Mouse (Mus musculus) intestine, embryonic 15.5 days (tissue): ENCODE data around the gene Zpbp2. TPM values are rescaled to one million over a fixed set of nuclear protein-coding genes. Genes with fewer than 3 reads are reported as not detected.
"Not testable (repeated sequence)": the region's sequence is repeated elsewhere in the genome, so short reads cannot be mapped to it uniquely, and the experiment has no call there.

Source experiments
- ATAC-seq: fragments of 200-750 bp; cut with Nextera tagmentation; 2 replicates; pipeline ENCODE4 v1.8.0; 2017; ENCODE audit warnings: moderate TSS enrichment, moderate library complexity
- H3K27ac ChIP-seq: fragments of 300-500 bp; sonication (generic); 2 replicates; pipeline ENCODE4 v1.5.1; 2015; ENCODE audit warnings: mild to moderate bottlenecking, inconsistent platforms
- H3K27me3 ChIP-seq: fragments of 300-500 bp; sonication (generic); replicated peaks from 2 replicates; pipeline ENCODE4 v1.6.1; 2015; ENCODE audit warnings: inconsistent platforms
- H3K36me3 ChIP-seq: fragments of 300-500 bp; sonication (generic); 2 replicates; pipeline ENCODE4 v1.6.1; 2015; ENCODE audit warnings: inconsistent platforms
- H3K4me1 ChIP-seq: fragments of 300-500 bp; sonication (generic); replicated peaks from 2 replicates; pipeline ENCODE4 v1.6.1; 2015; ENCODE audit warnings: inconsistent platforms
- H3K4me2 ChIP-seq: fragments of 300-500 bp; sonication (generic); replicated peaks from 2 replicates; pipeline ENCODE4 v1.6.1; 2015; ENCODE audit warnings: mild to moderate bottlenecking, inconsistent platforms
- H3K4me3 ChIP-seq: fragments of 300-500 bp; sonication (generic); replicated peaks from 2 replicates; pipeline ENCODE4 v1.5.1; 2015; ENCODE audit warnings: inconsistent platforms
- H3K9ac ChIP-seq: fragments of 300-500 bp; sonication (generic); 2 replicates; pipeline ENCODE4 v1.6.1; 2015; ENCODE audit warnings: inconsistent platforms
- H3K9me3 ChIP-seq: fragments of 300-500 bp; sonication (generic); 2 replicates; pipeline ENCODE4 v1.6.1; 2016; ENCODE audit warnings: inconsistent platforms
- WGBS: fragments of 180-500 bp; shearing (Covaris S2); methylation state at CpG from one replicate; pipeline ENCODE4 v1.1.7; 2015; 5-methylcytosine and 5-hydroxymethylcytosine counted together
- polyA plus RNA-seq: library from polyadenylated mRNA; unstranded; fragments of >200 nt; fragmentation: Nextera tagmentation; extraction: Ambion mirVana; gene quantifications from 2 replicates; pipeline ENCODE4 v1.2.1, GENCODE M21; 2015

The Zpbp2 gene
- polyA plus RNA-seq, 1 experiment from 2014 or later, result 0.60 TPM

DNA sequence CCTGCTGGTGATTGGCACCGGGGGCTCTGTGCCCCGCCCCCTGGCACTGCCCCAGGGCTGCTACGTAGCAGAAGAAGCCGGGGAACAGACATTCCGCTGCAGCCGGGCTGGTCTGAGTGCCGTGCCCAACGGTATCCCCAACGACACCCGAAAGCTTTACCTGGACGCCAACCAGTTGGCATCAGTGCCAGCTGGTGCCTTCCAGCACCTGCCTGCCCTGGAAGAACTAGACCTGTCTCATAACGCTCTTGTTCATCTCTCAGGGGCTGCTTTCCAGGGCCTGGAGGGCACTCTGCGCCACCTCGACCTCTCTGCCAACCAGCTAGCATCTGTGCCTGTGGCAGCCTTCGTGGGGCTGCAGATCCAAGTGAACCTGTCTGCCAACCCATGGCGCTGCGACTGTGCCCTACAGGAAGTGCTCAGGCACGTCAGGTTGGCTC is 48.0 kb downstream of the Zpbp2 start:
- no peak for ATAC-seq
- Histone ChIP-seq H3K4me2 (no peak overlapping the region), H3K36me3 (no peaks in the 10 kb centered on the region), H3K4me3 (no peak overlapping the region), H3K27me3 (peaks cover 12% of the 10 kb centered on the region), H3K9ac (no peak overlapping the region), H3K27ac (no peak overlapping the region), H3K4me1 (peaks cover 11% of the 10 kb centered on the region; the same call in 1 of the 2 replicates), H3K9me3 (no peaks in the 10 kb centered on the region)
- WGBS, result 67% methylated on average over 18 of the region's 18 CpGs

DNA sequence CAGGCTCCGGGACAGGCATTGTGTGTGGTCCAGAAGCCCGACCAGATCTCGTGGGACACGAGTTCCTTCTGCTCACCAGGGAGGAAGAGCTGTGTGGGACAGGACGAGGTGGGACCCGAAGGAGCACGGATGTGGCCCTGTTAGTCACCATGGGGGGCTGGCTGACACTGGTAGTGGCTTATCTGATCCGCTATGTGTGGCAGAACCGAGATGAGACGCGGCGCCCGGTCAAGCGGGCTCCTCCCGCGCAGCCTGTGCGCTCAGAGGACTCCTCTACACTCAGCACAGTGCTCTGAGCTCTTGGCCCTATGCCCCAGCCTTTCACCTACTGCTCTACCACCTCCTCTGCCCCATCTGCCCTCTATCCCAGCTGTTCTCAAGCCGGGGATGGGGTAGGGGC is 48.4 kb downstream of the Zpbp2 start:
- no peak overlapping the region for H3K4me2 ChIP-seq
- H3K9ac ChIP-seq, result no peak overlapping the region
- H3K36me3 ChIP-seq, result no peaks in the 10 kb centered on the region
- H3K9me3 ChIP-seq, result no peaks in the 10 kb centered on the region
- peaks cover 11% of the 10 kb centered on the region; the same call in 1 of the 2 replicates for H3K4me1 ChIP-seq
- no peak overlapping the region for H3K27ac ChIP-seq
- no peak for ATAC-seq
- peaks cover 12% of the 10 kb centered on the region for H3K27me3 ChIP-seq
- H3K4me3 ChIP-seq, result no peak overlapping the region
- WGBS, result 35% methylated on average over 18 of the region's 18 CpGs

DNA sequence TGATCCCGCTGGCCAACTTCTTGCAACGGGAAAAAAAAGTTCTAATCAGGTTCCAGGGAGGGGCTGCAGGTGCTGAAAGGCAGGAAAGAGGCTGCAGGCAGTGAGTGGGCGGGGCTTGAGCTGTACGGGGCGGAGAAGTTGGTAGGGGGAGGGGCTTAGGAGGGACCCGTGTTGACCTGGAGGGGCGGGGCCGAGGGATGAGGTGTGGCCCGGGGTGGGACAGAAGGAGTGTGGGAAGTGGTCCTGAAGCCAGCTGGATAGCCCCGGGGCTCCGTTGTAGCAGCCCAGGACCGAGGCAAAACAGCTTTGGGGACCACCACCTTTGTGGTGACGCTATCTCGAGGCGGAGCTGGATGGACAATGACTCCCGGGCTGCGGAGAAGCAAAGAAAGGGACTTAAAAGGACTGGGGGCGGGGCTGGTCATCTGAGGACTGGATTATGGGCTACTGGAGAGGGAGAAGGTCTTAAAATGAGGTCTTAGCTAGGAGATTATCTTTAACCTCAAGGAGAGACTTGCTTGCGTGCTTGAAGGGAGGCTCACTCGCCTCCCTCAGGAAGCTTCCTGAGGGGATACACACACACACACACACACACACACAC is 51.3 kb downstream of the Zpbp2 start:
- Histone ChIP-seq H3K4me1 (peaks cover 11% of the 10 kb centered on the region; the same call in 1 of the 2 replicates), H3K27ac (no peak overlapping the region), H3K4me3 (peak overlapping the region; percentile 40), H3K9ac (0 out of 2 replicates have a peak overlapping the region, but pooled peaks have one; percentile 6), H3K27me3 (peaks cover 12% of the 10 kb centered on the region), H3K9me3 (no peaks in the 10 kb centered on the region), H3K36me3 (no peaks in the 10 kb centered on the region), H3K4me2 (peak overlapping the region; percentile 69)
- ATAC-seq, result peak; percentile 85
- 2% methylated on average over 20 of the region's 20 CpGs for WGBS

DNA sequence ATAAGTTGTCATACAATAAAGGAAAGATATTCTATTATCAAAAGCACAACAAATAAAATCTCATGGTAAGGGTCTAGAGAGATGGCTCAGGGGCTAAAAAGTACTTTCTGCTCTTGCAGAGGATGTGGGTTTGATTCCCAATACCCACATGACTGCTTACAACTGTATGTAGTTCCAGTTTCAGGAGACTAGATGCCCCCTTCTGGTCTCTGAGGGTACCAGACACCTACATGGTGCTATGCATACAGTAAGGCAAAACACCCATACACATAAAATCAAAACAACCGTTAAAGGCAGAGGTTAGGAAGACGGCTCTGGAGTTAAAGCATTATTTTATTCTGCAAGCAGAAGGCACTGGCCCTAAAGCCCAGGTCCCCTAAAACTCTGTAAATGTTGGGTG is 53.1 kb downstream of the Zpbp2 start:
- no peak for ATAC-seq
- H3K27ac ChIP-seq, result no peak overlapping the region
- no peaks in the 10 kb centered on the region for H3K9me3 ChIP-seq
- peaks cover 11% of the 10 kb centered on the region; the same call in 1 of the 2 replicates for H3K4me1 ChIP-seq
- H3K9ac ChIP-seq, result no peak overlapping the region
- H3K27me3 ChIP-seq, result peaks cover 6% of the 10 kb centered on the region; the same call in 1 of the 2 replicates
- H3K36me3 ChIP-seq, result no peaks in the 10 kb centered on the region
- H3K4me3 ChIP-seq, result no peak overlapping the region
- WGBS, result 86% methylated on average over 2 of the region's 2 CpGs
- no peak overlapping the region for H3K4me2 ChIP-seq

DNA sequence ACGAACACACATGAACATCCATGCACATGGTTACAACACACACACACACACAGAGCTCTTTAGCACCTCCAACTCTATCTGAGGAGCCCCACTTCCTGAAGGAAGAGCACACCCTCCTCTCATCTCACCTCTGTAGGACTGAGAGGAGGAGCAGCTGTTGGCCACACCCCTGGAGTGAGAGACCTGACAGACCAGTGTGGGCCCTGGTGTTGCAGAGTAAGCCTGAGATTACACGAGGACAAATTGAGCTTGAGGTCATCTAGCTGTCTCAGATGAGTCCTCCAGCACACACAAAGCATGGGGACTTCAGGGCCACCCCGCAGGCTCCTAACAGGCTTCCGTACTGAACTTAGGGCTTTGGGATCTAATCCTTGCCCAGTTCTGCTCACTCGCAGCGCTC is 54.0 kb downstream of the Zpbp2 start:
- not testable (repeated sequence) for H3K36me3 ChIP-seq, H3K27ac ChIP-seq, H3K9ac ChIP-seq, H3K27me3 ChIP-seq, ATAC-seq, H3K4me3 ChIP-seq, H3K9me3 ChIP-seq, H3K4me2 ChIP-seq
- WGBS, result 67% methylated on average over 6 of the region's 6 CpGs
- H3K4me1 ChIP-seq, result peaks cover 11% of the 10 kb centered on the region; the same call in 1 of the 2 replicates

DNA sequence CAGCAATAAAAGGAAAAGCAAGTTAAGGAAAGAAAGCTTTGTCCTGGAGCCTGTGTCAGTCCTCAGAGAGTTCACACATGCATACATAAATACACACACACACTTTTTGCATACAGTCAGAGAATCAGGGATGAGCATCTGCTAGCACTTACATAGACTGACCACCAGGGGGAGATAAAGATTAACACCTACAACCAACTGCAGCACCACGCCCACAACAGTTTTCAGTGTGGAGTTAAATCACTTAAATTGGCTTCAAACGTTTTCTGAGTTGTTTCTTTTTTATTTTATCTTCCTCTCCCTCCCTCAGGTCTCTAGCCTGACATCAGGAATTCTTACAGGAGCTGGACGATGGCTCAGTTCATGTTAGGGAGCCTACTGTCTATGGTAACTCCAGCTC is 55.9 kb downstream of the Zpbp2 start:
- no peak overlapping the region for H3K4me3 ChIP-seq
- H3K36me3 ChIP-seq, result no peaks in the 10 kb centered on the region
- no peak overlapping the region for H3K27ac ChIP-seq
- peaks cover 7% of the 10 kb centered on the region; the same call in 1 of the 2 replicates for H3K4me1 ChIP-seq
- no peaks in the 10 kb centered on the region for H3K27me3 ChIP-seq
- H3K9me3 ChIP-seq, result no peaks in the 10 kb centered on the region
- WGBS, result 8% methylated on average over 3 of the region's 3 CpGs
- no peak overlapping the region for H3K9ac ChIP-seq
- no peak overlapping the region for H3K4me2 ChIP-seq
- ATAC-seq, result 0 out of 2 replicates have a peak, but pooled peaks have one; percentile 47

Other genes starting within 250 kb of the Zpbp2 start
- 0.09 TPM in 2 replicates for gene Neurod2, start 221.4 kb upstream of the Zpbp2 start, polyA plus RNA-seq
- 52.2 and 68.9 TPM in 2 replicates for gene Ppp1r1b, start 202.7 kb upstream of the Zpbp2 start, polyA plus RNA-seq
- gene Stard3, start 192.7 kb upstream of the Zpbp2 start, polyA plus RNA-seq, result 39.4 and 39.7 TPM in 2 replicates
- 0.25 TPM in 1 of 2 replicates, not detected in the other for gene Tcap, start 167.3 kb upstream of the Zpbp2 start, polyA plus RNA-seq
- gene Pnmt, start 164.6 kb upstream of the Zpbp2 start, polyA plus RNA-seq, result 0.19 TPM in 1 of 2 replicates, not detected in the other
- 15.5 and 16.7 TPM in 2 replicates for gene Pgap3, start 150.6 kb upstream of the Zpbp2 start, polyA plus RNA-seq
- 31.9 and 35.1 TPM in 2 replicates for gene Erbb2, start 138.6 kb upstream of the Zpbp2 start, polyA plus RNA-seq
- gene Mien1, start 112.1 kb upstream of the Zpbp2 start, polyA plus RNA-seq, result 202 and 212 TPM in 2 replicates
- 71.0 and 73.7 TPM in 2 replicates for gene Grb7, start 104.7 kb upstream of the Zpbp2 start, polyA plus RNA-seq
- 0.21 and 0.24 TPM in 2 replicates for gene Ikzf3, start 5.1 kb upstream of the Zpbp2 start, polyA plus RNA-seq
- 50.5 and 55.2 TPM in 2 replicates for gene Ormdl3, start 36.3 kb downstream of the Zpbp2 start, polyA plus RNA-seq
- not detected in 2 replicates for gene Lrrc3c, start 47.2 kb downstream of the Zpbp2 start, polyA plus RNA-seq
- 0.99 and 1.0 TPM in 2 replicates for gene Gm12355, start 74.6 kb downstream of the Zpbp2 start, polyA plus RNA-seq
- gene Gsdma3, start 75.3 kb downstream of the Zpbp2 start, polyA plus RNA-seq, result not detected in 2 replicates
- 0.20 and 0.21 TPM in 2 replicates for gene Gsdma2, start 95.7 kb downstream of the Zpbp2 start, polyA plus RNA-seq
- 0.10 TPM in 1 of 2 replicates, not detected in the other for gene Gsdma, start 113.3 kb downstream of the Zpbp2 start, polyA plus RNA-seq
- gene Psmd3, start 131.5 kb downstream of the Zpbp2 start, polyA plus RNA-seq, result 195 and 202 TPM in 2 replicates
- not detected in 2 replicates for gene Csf3, start 150.2 kb downstream of the Zpbp2 start, polyA plus RNA-seq
- 39.6 and 42.5 TPM in 2 replicates for gene Med24, start 178.3 kb downstream of the Zpbp2 start, polyA plus RNA-seq
- gene Thra, start 189.5 kb downstream of the Zpbp2 start, polyA plus RNA-seq, result 42.7 and 45.5 TPM in 2 replicates
- 2.6 and 2.7 TPM in 2 replicates for gene Nr1d1, start 224.2 kb downstream of the Zpbp2 start, polyA plus RNA-seq
- gene Msl1, start 244.4 kb downstream of the Zpbp2 start, polyA plus RNA-seq, result 18.9 and 19.7 TPM in 2 replicates